Mouse (Mus musculus): Measurements from ENCODE around the gene Adgrd1.

- TF ChIP-seq CTCF (conservative IDR thresholded peaks at IDR 0.05; ENCODE audit: low read length), result no peak
- TF ChIP-seq NANOG (IDR thresholded peaks at IDR 0.05; ENCODE audit: borderline replicate concordance, low read length), result no peak
Measured at GRCm38 (mm10) chr5:129218537-129218981, 122.0 kb downstream of the Adgrd1 start.

All from E14TG2a.4 (cell line).